8 mouse cellular contexts compared by ENCODE assay signal in the genomic region with DNA sequence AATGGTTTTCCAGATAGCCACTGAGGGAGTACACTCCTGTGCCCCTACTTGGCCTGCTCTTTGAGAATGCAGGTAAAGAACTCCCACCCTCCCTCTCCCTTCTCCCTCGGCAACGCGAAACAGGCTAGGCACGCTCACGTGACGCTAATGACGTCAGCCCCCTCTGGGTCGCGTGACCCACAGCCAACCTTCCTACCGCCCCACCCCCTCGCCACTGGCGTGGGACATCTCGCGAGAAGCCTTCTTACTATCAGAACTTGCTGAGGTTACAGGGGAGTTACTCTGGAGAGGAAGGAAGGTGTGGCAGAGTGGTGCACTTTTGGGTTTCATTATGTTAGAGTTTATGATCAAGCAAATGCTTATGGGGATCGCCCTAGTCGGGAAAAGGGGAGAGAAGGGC. TPM values are rescaled to one million over a fixed set of nuclear protein-coding genes. Genes with fewer than 3 reads are reported as not detected.
A peak's percentile ranks its signal among the peaks of the same experiment; 100 is the strongest.
DNase-seq lines count a peak whose midpoint lies in the region; ATAC-seq lines count a peak whose summit lies in the region.

A gene (plus strand): TSS at position 217 of the 400 bp plus-strand sequence.

- no peaks in the 10 kb centered on the region for H3K36me3 ChIP-seq in megakaryocyte, embryonic 14.5 days (replicated peaks; ENCODE audit: low read length)

- peak; percentile 98 for DNase-seq in adrenal gland, adult 8-10 months
- peak; percentile 96 for DNase-seq in embryo, embryonic 11.5 days (ENCODE audit: low read depth, low spot score)
- DNase-seq in gastrocnemius, postnatal 25 days = peak; percentile 94
- peak; percentile 92 to 97 for DNase-seq in left cerebral cortex, adult 9 months (ENCODE audit: low spot score in 2 of 2)
- DNase-seq in right cerebral cortex, adult 2 months (ENCODE audit: low spot score in 2 of 2) = peak; percentile 92 to 97
- peak; percentile 90 for DNase-seq in urinary bladder, postnatal 10 days (ENCODE audit: low spot score)

- H3K4me3 ChIP-seq in megakaryocyte, embryonic 14.5 days (replicated peaks) = peak within 1 kb of the TSS; percentile 95

- no peaks in the 10 kb centered on the region for H3K9me3 ChIP-seq in megakaryocyte, embryonic 14.5 days

- ATAC-seq in inflammation-experienced regulatory T-cells, adult 6 months = peak; percentile 87

- peaks cover 36% of the 10 kb centered on the region for H3K27me3 ChIP-seq in megakaryocyte, embryonic 14.5 days (replicated peaks)

- peaks cover 25% of the 10 kb centered on the region for H3K4me1 ChIP-seq in megakaryocyte, embryonic 14.5 days

RNA-seq across cellular contexts. Expression of the gene that starts here (rescaled TPM):
- total RNA-seq in adrenal gland, adult 8-10 months (2022) = 100 to 1,000 TPM in 2 of 4 experiments, 10 to 100 TPM in 2; 95.9 to 132 (median 106) TPM
- total RNA-seq in gastrocnemius, postnatal 25 days (2021) = 10 to 100 TPM; 51.7 to 64.2 TPM
- polyA plus RNA-seq in inflammation-experienced regulatory T-cells, adult 6 months (2017; shearing (Covaris generic)) = 10 to 100 TPM; 57.4 to 90.2 (median 67.9) TPM
- polyA plus RNA-seq in megakaryocyte, embryonic 14.5 days (2012; ENCODE audit: insufficient read depth, low replicate concordance) = 0.92 and 1.1 TPM in 2 replicates

Comparison
In these comparisons a context has a peak if more than half of its experiments do, and no peak if none do; other contexts are left out.
1. Peak in every context shown above with its lines: DNase-seq, ATAC-seq and H3K4me3 ChIP-seq.
2. RNA of the gene that starts here (polyA plus RNA-seq): 57.4 to 90.2 TPM in inflammation-experienced regulatory T-cells, adult 6 months; 0.92 to 1.1 TPM in megakaryocyte, embryonic 14.5 days; every median in the first group is over 10 times any median in the second.